Mouse (Mus musculus): ENCODE results near the gene Dscam.
A peak's percentile ranks its signal among the peaks of the same experiment; 100 is the strongest.

The Dscam gene

DNA sequence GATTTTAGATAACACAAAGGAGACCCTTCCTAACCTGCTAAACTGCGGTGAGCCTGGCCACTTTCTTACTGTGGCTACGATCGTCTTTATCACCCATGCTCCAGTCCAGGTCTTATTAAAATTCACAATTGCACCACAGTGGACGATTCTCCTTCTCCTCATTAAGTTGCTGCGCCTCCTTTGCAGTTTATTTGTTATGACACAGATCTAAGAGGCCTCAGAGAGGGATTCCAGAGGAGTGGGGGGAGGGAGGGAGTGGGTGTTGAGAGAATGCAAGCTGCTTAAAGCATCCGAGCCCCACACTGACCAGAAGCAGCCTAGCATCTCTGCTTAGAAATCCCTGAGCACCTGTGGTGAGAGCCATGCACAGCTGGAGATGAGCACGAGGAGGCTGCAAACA is 413.6 kb downstream of the Dscam start:
- no peak for DNase-seq

- DNase-seq, result no peak
These were observed 415.5 kb downstream of the Dscam start for GRCm38 (mm10) chr16:96754971-96755504.

DNA sequence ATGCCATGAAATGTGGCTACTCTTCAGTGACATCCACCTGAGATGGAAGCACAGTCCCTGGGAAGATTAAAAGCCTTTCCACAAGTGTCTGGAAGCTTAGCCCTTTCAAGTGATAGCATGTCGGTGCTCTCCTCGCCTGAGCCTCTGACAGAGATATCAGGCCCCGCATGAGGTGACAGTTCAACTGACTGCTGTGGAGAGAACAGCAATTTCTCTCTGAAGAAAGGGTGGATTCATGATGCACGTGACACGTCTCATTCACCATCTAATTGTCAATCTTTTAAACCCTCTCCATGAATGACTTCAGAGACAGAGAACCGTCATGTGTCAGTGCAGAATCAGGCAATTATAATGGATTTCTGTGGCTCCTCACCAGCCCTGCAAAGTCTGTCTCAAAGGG is 416.2 kb downstream of the Dscam start:
- DNase-seq, result no peak

GRCm38 (mm10) chr16:96753781-96754173 is 416.8 kb downstream of the Dscam start:
- DNase-seq, result peak in 1 of 2 experiments; percentile 46

GRCm38 (mm10) chr16:96753164-96753780 is 417.3 kb downstream of the Dscam start:
- DNase-seq, result no peak

GRCm38 (mm10) chr16:96742475-96743255 is 427.9 kb downstream of the Dscam start:
- no peak for DNase-seq

DNA sequence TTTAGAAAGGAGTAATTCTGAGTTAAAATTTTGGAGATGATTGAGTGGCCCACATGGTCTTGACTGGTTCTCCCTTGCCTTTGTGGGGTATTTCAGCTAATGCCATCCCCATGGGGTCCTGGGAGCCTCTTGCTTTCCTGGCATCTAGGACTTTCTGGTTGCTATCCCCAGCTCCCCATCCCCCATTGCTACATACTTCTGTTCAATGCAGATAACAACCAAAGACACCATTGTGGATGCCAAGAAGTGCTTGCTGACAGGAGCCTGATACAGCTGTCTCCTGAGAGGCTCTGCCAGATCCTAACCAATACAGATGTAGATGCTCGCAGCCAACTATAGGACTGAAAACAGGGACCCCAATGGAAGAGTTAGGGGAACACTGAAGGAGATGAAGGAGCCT is 429.2 kb downstream of the Dscam start:
- no peak for DNase-seq

DNA sequence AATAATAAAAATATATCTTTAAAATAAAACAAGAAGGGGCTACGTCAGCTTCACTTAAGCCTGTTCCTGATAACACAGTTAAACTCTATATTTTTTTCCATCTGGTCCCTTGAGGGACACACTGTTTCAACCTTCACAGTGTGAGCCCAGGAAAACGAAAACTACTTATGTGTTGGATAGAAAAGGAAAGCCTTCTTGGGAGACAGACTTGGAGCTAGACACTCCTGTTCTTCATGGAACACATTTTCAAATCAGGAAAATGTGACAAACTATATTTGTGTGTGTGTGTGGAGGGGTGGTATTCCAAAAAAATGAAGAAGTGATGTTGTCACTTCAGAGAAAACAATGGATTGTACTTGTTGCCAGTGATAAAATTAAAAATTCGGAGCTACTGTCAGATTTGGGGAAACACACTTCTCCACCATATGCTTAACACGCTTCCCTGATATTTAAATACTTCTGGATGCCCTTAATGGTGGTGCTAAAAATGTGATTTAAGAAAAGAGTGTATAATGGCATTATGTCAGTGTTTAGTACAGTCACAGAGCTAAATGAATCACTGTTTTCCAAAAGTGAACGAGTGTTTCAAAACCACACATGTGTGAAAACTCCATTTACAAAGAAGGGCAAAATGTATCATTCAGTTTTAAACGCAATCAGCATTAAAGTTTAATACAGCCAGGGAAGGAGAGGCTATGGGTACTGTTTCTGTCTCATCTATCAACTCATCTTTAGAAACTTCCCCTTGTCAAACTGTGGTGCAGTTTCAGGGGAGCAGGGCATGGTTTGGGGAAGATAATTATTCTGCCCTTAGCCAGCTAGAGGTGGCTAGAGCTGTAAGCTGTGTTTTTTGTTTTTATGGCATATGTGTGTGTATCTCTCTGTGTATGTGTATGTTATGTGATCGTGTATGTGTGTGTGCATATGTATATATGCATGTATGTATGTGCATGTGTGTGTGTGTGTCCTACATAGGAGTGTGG is 430.2 kb downstream of the Dscam start:
- no peak for DNase-seq

DNA sequence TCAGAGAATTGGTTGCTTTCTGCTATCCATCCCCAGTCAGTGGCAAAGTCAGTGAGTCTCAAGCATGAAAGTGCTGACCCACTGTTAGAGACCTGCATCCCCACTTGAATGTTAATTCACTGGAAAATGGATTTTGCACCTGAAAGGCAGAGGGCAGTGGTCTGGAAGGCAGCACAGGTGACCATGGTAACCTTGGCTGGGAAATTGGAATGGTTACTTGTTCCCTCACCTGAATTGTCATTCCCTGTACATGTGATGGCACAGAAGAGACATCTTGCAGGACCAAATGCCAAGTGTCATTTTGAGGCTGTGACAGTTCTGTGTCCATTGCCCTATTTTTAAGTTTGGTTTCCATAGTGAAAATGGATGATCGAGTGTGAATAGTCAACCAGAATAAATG is 434.1 kb downstream of the Dscam start:
- DNase-seq, result no peak

- DNase-seq, result no peak
These were observed 439.7 kb downstream of the Dscam start for GRCm38 (mm10) chr16:96730881-96731280.

DNA sequence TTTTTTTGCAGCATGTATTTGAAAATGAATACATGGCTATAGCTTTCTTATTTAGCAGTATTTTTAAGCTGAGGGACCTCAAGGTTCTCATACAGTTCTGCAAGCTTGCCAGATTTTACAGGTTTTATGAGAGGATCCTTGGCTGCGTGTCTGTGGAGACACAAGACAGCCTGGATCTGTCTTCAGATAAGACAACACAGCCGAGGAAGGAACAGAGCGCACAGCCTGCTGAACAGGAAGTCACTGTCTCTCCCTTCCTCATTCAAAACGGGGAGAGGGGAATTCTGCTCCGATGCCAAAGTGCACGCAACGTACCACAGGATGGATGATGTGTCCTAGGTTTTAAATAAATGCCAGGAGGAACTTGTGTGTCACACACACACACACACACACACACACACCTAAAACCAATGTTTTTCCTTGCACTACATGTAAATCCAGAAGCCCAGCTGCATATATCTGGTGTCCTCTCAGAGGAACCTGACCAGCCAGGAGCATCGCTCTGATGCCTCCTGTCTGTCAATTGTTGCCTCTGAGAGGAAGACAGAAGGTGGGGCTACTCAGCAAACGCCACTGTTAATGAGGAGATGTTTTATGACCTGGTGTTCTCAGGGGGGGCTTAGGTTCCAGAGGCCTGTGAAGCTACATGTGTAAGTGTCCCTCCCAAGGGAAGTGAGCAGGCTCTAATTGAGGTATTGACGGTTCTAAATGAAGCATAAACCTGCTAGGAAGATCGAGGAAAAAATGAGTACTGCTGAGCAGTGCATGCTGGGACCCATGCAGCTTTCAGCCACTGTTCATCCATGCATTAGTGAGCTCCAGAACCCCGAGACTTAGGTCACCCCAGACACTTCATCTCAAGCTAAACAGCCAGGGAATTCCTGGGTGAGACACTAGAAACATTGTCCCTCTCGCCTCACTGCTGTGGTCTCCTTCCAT is 442.4 kb downstream of the Dscam start:
- no peak for DNase-seq

GRCm38 (mm10) chr16:96725071-96725724 is 445.4 kb downstream of the Dscam start:
- peak in 1 of 2 experiments; percentile 15 for DNase-seq

GRCm38 (mm10) chr16:96724591-96724990 is 446.0 kb downstream of the Dscam start:
- no peak for DNase-seq

GRCm38 (mm10) chr16:96724123-96724522 is 446.4 kb downstream of the Dscam start:
- no peak for DNase-seq

GRCm38 (mm10) chr16:96723066-96723669 is 447.4 kb downstream of the Dscam start:
- DNase-seq, result no peak

- DNase-seq, result no peak
These were observed 448.4 kb downstream of the Dscam start for GRCm38 (mm10) chr16:96722135-96722534.

GRCm38 (mm10) chr16:96721241-96721640 is 449.3 kb downstream of the Dscam start:
- DNase-seq, result peak; percentile 43

DNA sequence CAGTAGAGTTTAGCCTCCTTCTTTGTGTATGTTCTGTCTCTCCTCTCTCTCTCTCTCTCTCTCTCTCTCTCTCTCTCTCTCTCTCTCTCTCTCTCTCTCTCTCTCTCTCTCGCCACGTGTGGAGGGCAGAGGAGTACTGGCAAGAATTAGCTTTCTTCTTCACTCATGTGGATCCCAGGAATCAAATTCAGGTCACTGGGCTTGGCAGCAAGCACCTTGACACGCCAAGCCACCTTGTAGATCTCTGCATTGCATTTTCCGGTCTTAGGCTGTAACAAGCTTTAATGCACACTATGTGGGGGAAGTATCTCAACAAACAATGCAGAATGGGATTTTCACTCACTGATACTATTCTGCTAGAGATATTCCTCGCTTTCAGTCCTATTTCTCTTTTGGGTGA is 449.9 kb downstream of the Dscam start:
- DNase-seq, result peak; percentile 25 to 40

DNA sequence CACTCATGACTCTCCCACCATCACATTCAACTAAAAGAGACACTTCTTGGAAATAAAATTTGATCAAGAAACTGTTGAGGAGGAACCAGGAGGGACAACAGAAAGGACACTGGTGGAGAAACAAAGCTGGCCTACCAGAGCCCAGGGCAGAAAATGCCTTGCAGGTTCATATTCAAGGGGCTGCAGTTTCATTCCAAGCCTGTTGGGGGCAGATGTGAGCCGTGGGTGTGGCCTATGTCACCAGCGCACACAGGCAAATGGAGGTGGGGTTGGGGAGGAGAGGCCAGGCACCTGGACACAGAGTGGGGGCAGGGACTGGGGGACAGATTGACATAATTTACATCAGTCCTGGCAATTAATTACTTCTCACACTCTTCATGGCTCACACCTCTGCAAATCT is 452.3 kb downstream of the Dscam start:
- DNase-seq, result peak in 1 of 2 experiments; percentile 25

DNA sequence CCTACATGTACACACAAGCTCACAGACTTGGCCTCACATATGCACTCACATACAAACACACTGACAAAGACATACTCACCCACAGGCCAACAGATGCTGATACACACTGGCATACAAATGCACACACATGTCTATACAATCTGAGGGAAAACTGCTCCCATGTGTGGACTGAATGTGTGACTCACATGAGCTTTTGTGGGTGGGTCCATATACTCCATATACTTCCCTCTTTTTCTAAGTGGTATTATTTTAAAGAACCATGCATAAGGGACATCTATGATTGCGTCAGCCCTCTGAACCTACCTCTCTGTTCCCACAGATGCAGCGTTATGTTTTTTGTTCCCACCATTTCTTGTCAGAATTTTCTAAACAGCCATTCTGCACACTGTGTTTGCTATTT is 453.9 kb downstream of the Dscam start:
- no peak for DNase-seq

- no peak for DNase-seq
These were observed 458.6 kb downstream of the Dscam start for GRCm38 (mm10) chr16:96711935-96712334.
